Mouse (Mus musculus): ENCODE measurements around the gene Plcg2. TPM values are rescaled to one million over a fixed set of nuclear protein-coding genes. Genes with fewer than 3 reads are reported as not detected.

Gene Plcg2
- total RNA-seq (2014; rRNA removed), result 1.8 TPM in 2 replicates
- polyA plus RNA-seq (2015; fragmentation: Nextera tagmentation; extraction: Ambion mirVana), result 0.63 and 1.1 TPM in 2 replicates

GRCm38 (mm10) chr8:117498179-117498914 lies at the start of gene Plcg2:
Plcg2 (plus strand) TSS chr8:117498291.
- Histone ChIP-seq H3K36me3 (ENCODE audit: insufficient read depth) (no peaks in the 10 kb centered on the region), H3K9ac (peak within 1 kb of the TSS; percentile 52), H3K4me3 (ENCODE audit: low read depth, low read length) (peak within 1 kb of the TSS; percentile 53), H3K9me3 (ENCODE audit: low read length) (no peaks in the 10 kb centered on the region), H3K4me1 (ENCODE audit: insufficient read depth) (peaks cover 2% of the 10 kb centered on the region; the same call in 1 of the 2 replicates), H3K27ac (ENCODE audit: low read depth, low read length) (no peak within 1 kb of the TSS), H3K27me3 (ENCODE audit: insufficient read depth, low read length) (0 out of 2 replicates have a peak, but pooled peaks cover 16% of the 10 kb centered on the region), H3K4me2 (ENCODE audit: low read depth) (peak within 1 kb of the TSS; percentile 100)
- WGBS, result 1% methylated on average over 54 of the region's 62 CpGs
- ATAC-seq (peak; percentile 50; the same call in 1 of the 2 replicates), DNase-seq (no peak)
- no peak for TF ChIP-seq CTCF (IDR thresholded peaks at IDR 0.05; ENCODE audit: low read depth)

- Histone ChIP-seq H3K27ac (ENCODE audit: low read depth, low read length) (peak overlapping the region; percentile 75), H3K4me1 (ENCODE audit: insufficient read depth) (0 out of 2 replicates have a peak, but pooled peaks cover 6% of the 10 kb centered on the region), H3K9ac (no peak overlapping the region), H3K36me3 (ENCODE audit: insufficient read depth) (peaks cover 81% of the 10 kb centered on the region), H3K4me2 (ENCODE audit: low read depth) (no peak overlapping the region), H3K9me3 (ENCODE audit: low read length) (no peaks in the 10 kb centered on the region), H3K27me3 (ENCODE audit: insufficient read depth, low read length) (no peaks in the 10 kb centered on the region), H3K4me3 (ENCODE audit: low read depth, low read length) (no peak overlapping the region)
- DNase-seq, result peak; percentile 75
- TF ChIP-seq CTCF (IDR thresholded peaks at IDR 0.05; ENCODE audit: low read depth), result no peak
- ATAC-seq, result peak; percentile 87
- 43% methylated on average over 9 of the region's 9 CpGs for WGBS
These were observed 47.0 kb upstream of the Plcg2 start for GRCm38 (mm10) chr8:117451072-117451471.

- no peak for TF ChIP-seq CTCF (IDR thresholded peaks at IDR 0.05; ENCODE audit: low read depth)
- no peak overlapping the region for H3K9ac ChIP-seq
- peak overlapping the region; percentile 57 for H3K27ac ChIP-seq (ENCODE audit: low read depth, low read length)
- DNase-seq, result peak; percentile 34
- no peaks in the 10 kb centered on the region for H3K27me3 ChIP-seq (ENCODE audit: insufficient read depth, low read length)
- peaks cover 75% of the 10 kb centered on the region for H3K36me3 ChIP-seq (ENCODE audit: insufficient read depth)
- 0 out of 2 replicates have a peak, but pooled peaks cover 6% of the 10 kb centered on the region for H3K4me1 ChIP-seq (ENCODE audit: insufficient read depth)
- H3K4me2 ChIP-seq (ENCODE audit: low read depth), result no peak overlapping the region
- H3K9me3 ChIP-seq (ENCODE audit: low read length), result no peaks in the 10 kb centered on the region
- 68% methylated on average over 6 of the region's 6 CpGs for WGBS
- ATAC-seq, result peak; percentile 50
- no peak overlapping the region for H3K4me3 ChIP-seq (ENCODE audit: low read depth, low read length)
These were observed 44.1 kb upstream of the Plcg2 start for GRCm38 (mm10) chr8:117453974-117454373.

DNA sequence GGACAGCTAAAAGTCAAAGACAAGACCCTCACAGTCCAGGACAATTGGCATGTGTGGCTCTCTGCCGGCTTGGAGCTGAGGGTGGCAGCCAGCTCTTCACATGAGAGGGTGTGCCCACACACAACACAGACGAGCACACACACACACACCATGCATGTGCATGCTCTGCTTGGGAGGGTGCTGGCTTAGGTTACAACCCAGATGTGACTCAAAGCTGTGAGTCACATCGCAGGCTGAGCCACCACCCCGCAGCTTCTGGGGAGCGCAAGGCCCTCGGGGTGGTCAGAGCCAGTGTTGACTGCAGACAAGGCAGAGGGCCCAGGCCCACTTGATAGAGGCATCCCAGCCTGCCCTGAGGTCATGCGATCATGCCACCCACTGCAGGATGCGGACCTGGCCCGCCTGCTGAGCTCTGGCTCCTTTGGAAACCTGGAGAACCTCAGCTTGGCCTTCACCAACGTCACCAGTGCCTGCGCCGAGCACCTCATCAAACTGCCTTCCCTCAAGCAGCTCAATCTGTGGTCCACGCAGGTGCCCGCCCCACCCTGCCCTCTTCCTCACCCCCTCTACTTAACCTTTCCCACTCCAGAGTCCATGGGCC lies 43.5 kb upstream of the Plcg2 start:
- peaks cover 75% of the 10 kb centered on the region for H3K36me3 ChIP-seq (ENCODE audit: insufficient read depth)
- H3K9ac ChIP-seq, result no peak overlapping the region
- no peak overlapping the region; the same call in 1 of the 2 replicates for H3K27ac ChIP-seq (ENCODE audit: low read depth, low read length)
- H3K4me3 ChIP-seq (ENCODE audit: low read depth, low read length), result no peak overlapping the region
- H3K4me2 ChIP-seq (ENCODE audit: low read depth), result no peak overlapping the region
- DNase-seq (no peak), ATAC-seq (no peak)
- 93% methylated on average over 14 of the region's 14 CpGs for WGBS
- H3K9me3 ChIP-seq (ENCODE audit: low read length), result no peaks in the 10 kb centered on the region
- no peak for TF ChIP-seq CTCF (IDR thresholded peaks at IDR 0.05; ENCODE audit: low read depth)
- 0 out of 2 replicates have a peak, but pooled peaks cover 6% of the 10 kb centered on the region for H3K4me1 ChIP-seq (ENCODE audit: insufficient read depth)
- H3K27me3 ChIP-seq (ENCODE audit: insufficient read depth, low read length), result no peaks in the 10 kb centered on the region

GRCm38 (mm10) chr8:117455701-117456100 lies 42.4 kb upstream of the Plcg2 start:
- WGBS, result 88% methylated on average over 6 of the region's 6 CpGs
- H3K27me3 ChIP-seq (ENCODE audit: insufficient read depth, low read length), result no peaks in the 10 kb centered on the region
- no peak for TF ChIP-seq CTCF (IDR thresholded peaks at IDR 0.05; ENCODE audit: low read depth)
- H3K9ac ChIP-seq, result no peak overlapping the region
- no peaks in the 10 kb centered on the region for H3K9me3 ChIP-seq (ENCODE audit: low read length)
- H3K4me1 ChIP-seq (ENCODE audit: insufficient read depth), result 0 out of 2 replicates have a peak, but pooled peaks cover 4% of the 10 kb centered on the region
- H3K4me3 ChIP-seq (ENCODE audit: low read depth, low read length), result no peak overlapping the region
- H3K4me2 ChIP-seq (ENCODE audit: low read depth), result no peak overlapping the region
- peaks cover 70% of the 10 kb centered on the region for H3K36me3 ChIP-seq (ENCODE audit: insufficient read depth)
- ATAC-seq, result no peak
- no peak overlapping the region for H3K27ac ChIP-seq (ENCODE audit: low read depth, low read length)
- no peak for DNase-seq

DNA sequence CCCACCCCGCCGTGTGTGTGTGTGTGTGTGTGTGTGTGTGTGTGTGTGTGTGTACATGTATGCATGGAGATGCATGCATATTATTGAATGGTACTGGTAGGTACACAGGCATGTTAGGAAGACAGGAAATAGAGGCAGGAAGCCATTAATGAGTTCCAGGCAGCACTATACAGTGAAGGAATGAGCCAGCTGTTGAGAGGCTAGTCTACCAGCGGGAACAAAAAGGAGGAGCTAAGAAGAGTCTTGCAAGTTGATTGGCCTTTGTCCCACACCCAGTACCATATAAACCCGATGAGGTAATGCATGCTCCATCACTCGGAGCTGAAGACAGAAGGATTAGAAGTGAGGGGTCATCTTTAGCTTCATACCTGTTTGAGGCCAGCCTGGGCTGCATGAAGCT lies 39.7 kb upstream of the Plcg2 start:
- Histone ChIP-seq H3K9ac (no peak overlapping the region), H3K27me3 (ENCODE audit: insufficient read depth, low read length) (no peaks in the 10 kb centered on the region), H3K9me3 (ENCODE audit: low read length) (no peaks in the 10 kb centered on the region), H3K4me2 (ENCODE audit: low read depth) (no peak overlapping the region), H3K4me3 (ENCODE audit: low read depth, low read length) (no peak overlapping the region), H3K36me3 (ENCODE audit: insufficient read depth) (peaks cover 56% of the 10 kb centered on the region), H3K27ac (ENCODE audit: low read depth, low read length) (no peak overlapping the region), H3K4me1 (ENCODE audit: insufficient read depth) (no peaks in the 10 kb centered on the region)
- ATAC-seq, result no peak
- WGBS, result 76% methylated on average over 4 of the region's 5 CpGs
- TF ChIP-seq CTCF (IDR thresholded peaks at IDR 0.05; ENCODE audit: low read depth), result no peak
- DNase-seq, result no peak

All from forebrain, postnatal 0 days (tissue).